Mouse (Mus musculus) layer of hippocampus, adult 8-10 months (tissue): ENCODE data around the gene Nrxn3. TPM values are rescaled to one million over a fixed set of nuclear protein-coding genes. Genes with fewer than 3 reads are reported as not detected.

Experiments
- DNase-seq, 2 experiments: peaks; one replicate each; pipeline ENCODE4 v3.0.0; 2022; ENCODE audit warnings: low spot score in 2 of 2
- microRNA-seq, 2 experiments: library from miRNA; unstranded; fragments of <30 nt; microRNA quantifications; one replicate each; pipeline ENCODE4 v1.2.0; 2022
- total RNA-seq, 4 experiments: library from RNA; stranded (reverse); gene quantifications; 2 replicates each; pipeline ENCODE4 v1.2.4; 2022

Gene Nrxn3
- total RNA-seq, 4 experiments from 2014 or later = 173 to 206 (median 191) TPM

GRCm38 (mm10) chr12:90268111-90268510 is 1545.4 kb downstream of the Nrxn3 start:
- no peak for DNase-seq

- no peak for DNase-seq
Measured at GRCm38 (mm10) chr12:90270763-90271379, 1548.2 kb downstream of the Nrxn3 start.

- peak; percentile 48 to 59 for DNase-seq
Measured at GRCm38 (mm10) chr12:90274621-90275236, 1552.1 kb downstream of the Nrxn3 start.

GRCm38 (mm10) chr12:90281236-90281635 is 1558.6 kb downstream of the Nrxn3 start:
- no peak for DNase-seq

GRCm38 (mm10) chr12:90283022-90283421 is 1560.3 kb downstream of the Nrxn3 start:
- no peak for DNase-seq

GRCm38 (mm10) chr12:90302671-90303070 is 1580.0 kb downstream of the Nrxn3 start:
- peak in 1 of 2 experiments; percentile 9 for DNase-seq

- DNase-seq = no peak
Measured at GRCm38 (mm10) chr12:90331806-90332205, 1609.1 kb downstream of the Nrxn3 start.

- no peak for DNase-seq
Measured at GRCm38 (mm10) chr12:90332459-90332858, 1609.8 kb downstream of the Nrxn3 start.

GRCm38 (mm10) chr12:90337496-90338228 is 1615.0 kb downstream of the Nrxn3 start:
- no peak for DNase-seq

- DNase-seq = no peak
Measured at GRCm38 (mm10) chr12:90338229-90338557, 1615.5 kb downstream of the Nrxn3 start.

Small RNA genes lying within 50 kb of the gene (microRNA-seq; reads per million reads assigned to microRNA genes)
- 0 reads per million in 2 experiments for gene Gm23989
- gene Gm27313 = 0 reads per million in 2 experiments
